Mouse (Mus musculus) lung, postnatal 0 days (tissue): Measurements from ENCODE around the gene Ano10. TPM values are rescaled to one million over a fixed set of nuclear protein-coding genes. Genes with fewer than 3 reads are reported as not detected.

ENCODE experiments used
- ATAC-seq: fragments of 200-750 bp; cut with Nextera tagmentation; 2 replicates; pipeline ENCODE4 v1.8.0; 2017; ENCODE audit warnings: moderate library complexity
- DNase-seq: peaks from one replicate; pipeline ENCODE4 v3.0.0-alpha.2; 2016; ENCODE audit warnings: low spot score
- H3K27ac ChIP-seq: fragments of 300-500 bp; sonication (generic); 2 replicates; pipeline ENCODE4 v1.5.1; 2014; ENCODE audit warnings: antibody characterized with exemption, mild to moderate bottlenecking, low read length, mixed read lengths
- H3K27me3 ChIP-seq: fragments of 300-500 bp; sonication (generic); replicated peaks from 2 replicates; pipeline ENCODE4 v1.6.1; 2014; ENCODE audit warnings: low read length, mixed read lengths; ENCODE audit not compliant: insufficient read depth
- H3K36me3 ChIP-seq: fragments of 300-500 bp; sonication (generic); 2 replicates; pipeline ENCODE4 v1.6.1; 2014; ENCODE audit warnings: low read length, mixed read lengths; ENCODE audit not compliant: insufficient read depth
- H3K4me1 ChIP-seq: fragments of 300-500 bp; sonication (generic); 2 replicates; pipeline ENCODE4 v1.6.1; 2014; ENCODE audit warnings: antibody characterized with exemption, low read depth, low read length, mixed read lengths; ENCODE audit not compliant: insufficient read depth
- H3K4me2 ChIP-seq: fragments of 300-500 bp; sonication (generic); replicated peaks from 2 replicates; pipeline ENCODE4 v1.6.1; 2014; ENCODE audit warnings: low read depth, mild to moderate bottlenecking, low read length, moderate library complexity, mixed read lengths
- H3K4me3 ChIP-seq: fragments of 300-500 bp; sonication (generic); 2 replicates; pipeline ENCODE4 v1.5.1; 2014; ENCODE audit warnings: low read depth, low read length
- H3K9ac ChIP-seq: fragments of 300-500 bp; sonication (generic); replicated peaks from 2 replicates; pipeline ENCODE4 v1.6.1; 2014; ENCODE audit warnings: low read depth, mild to moderate bottlenecking
- H3K9me3 ChIP-seq: fragments of 300-500 bp; sonication (generic); 2 replicates; pipeline ENCODE4 v1.6.1; 2016; ENCODE audit warnings: low read length, mixed read lengths
- CTCF ChIP-seq: IDR thresholded peaks from 2 replicates; pipeline ENCODE4 v1.5.1; 2016; ENCODE audit warnings: antibody characterized with exemption, mild to moderate bottlenecking
- EP300 ChIP-seq: IDR thresholded peaks from 2 replicates; pipeline ENCODE4 v1.6.1; 2016; ENCODE audit warnings: antibody characterized with exemption, mild to moderate bottlenecking, control low read depth
- WGBS: fragments of 180-500 bp; shearing (Covaris S2); extraction: QIAGEN DNeasy Blood & Tissue Kit; methylation state at CpG from one replicate; pipeline ENCODE4 v1.1.7; 2014; 5-methylcytosine and 5-hydroxymethylcytosine counted together
- polyA plus RNA-seq: library from polyadenylated mRNA; unstranded; fragments of >200 nt; fragmentation: Nextera tagmentation; extraction: Ambion mirVana; gene quantifications from 2 replicates; pipeline ENCODE4 v1.2.1, GENCODE M21; 2015

The Ano10 gene
- polyA plus RNA-seq, 1 experiment from 2014 or later: 41.6 TPM

GRCm38 (mm10) chr9:122263140-122263539 lies 31.1 kb downstream of the Ano10 start:
- Histone ChIP-seq H3K4me2 (no peak overlapping the region), H3K27me3 (no peaks in the 10 kb centered on the region), H3K27ac (no peak overlapping the region), H3K36me3 (peaks cover 10% of the 10 kb centered on the region; the same call in 1 of the 2 replicates), H3K4me3 (no peak overlapping the region), H3K9ac (no peak overlapping the region), H3K9me3 (no peaks in the 10 kb centered on the region), H3K4me1 (no peaks in the 10 kb centered on the region)
- TF ChIP-seq EP300 (no peak), CTCF (peak; percentile 38)
- DNase-seq: no peak
- ATAC-seq: no peak

GRCm38 (mm10) chr9:122254386-122254785 lies 39.8 kb downstream of the Ano10 start:
- no peak for ATAC-seq
- H3K9me3 ChIP-seq: no peaks in the 10 kb centered on the region
- H3K4me2 ChIP-seq: no peak overlapping the region
- H3K4me3 ChIP-seq: no peak overlapping the region
- WGBS: 89% methylated on average over 3 of the region's 3 CpGs
- H3K4me1 ChIP-seq: no peaks in the 10 kb centered on the region
- no peak overlapping the region for H3K27ac ChIP-seq
- peaks cover 19% of the 10 kb centered on the region; the same call in 1 of the 2 replicates for H3K36me3 ChIP-seq
- H3K27me3 ChIP-seq: no peaks in the 10 kb centered on the region
- H3K9ac ChIP-seq: no peak overlapping the region
- no peak for DNase-seq
- TF ChIP-seq CTCF: no peak
- no peak for TF ChIP-seq EP300

- Histone ChIP-seq H3K9me3 (no peaks in the 10 kb centered on the region), H3K4me3 (no peak overlapping the region), H3K9ac (no peak overlapping the region), H3K4me1 (no peaks in the 10 kb centered on the region), H3K27me3 (no peaks in the 10 kb centered on the region), H3K36me3 (peaks cover 15% of the 10 kb centered on the region; the same call in 1 of the 2 replicates), H3K4me2 (no peak overlapping the region), H3K27ac (no peak overlapping the region)
- no peak for ATAC-seq
- 83% methylated on average over 1 of the region's 1 CpGs for WGBS
- DNase-seq: no peak
- TF ChIP-seq CTCF (peak; percentile 42; the same call in 1 of the 2 replicates), EP300 (no peak)
Observed at GRCm38 (mm10) chr9:122252113-122252512, 42.1 kb downstream of the Ano10 start.

GRCm38 (mm10) chr9:122248168-122248567 lies 46.1 kb downstream of the Ano10 start:
- H3K4me2 ChIP-seq: no peak overlapping the region
- no peaks in the 10 kb centered on the region for H3K4me1 ChIP-seq
- TF ChIP-seq CTCF (peak; percentile 77), EP300 (no peak)
- DNase-seq (peak; percentile 75), ATAC-seq (peak; percentile 64)
- H3K9me3 ChIP-seq: no peaks in the 10 kb centered on the region
- WGBS: 49% methylated on average over 8 of the region's 8 CpGs
- H3K4me3 ChIP-seq: no peak overlapping the region
- peaks cover 19% of the 10 kb centered on the region; the same call in 1 of the 2 replicates for H3K36me3 ChIP-seq
- H3K27ac ChIP-seq: no peak overlapping the region
- H3K9ac ChIP-seq: no peak overlapping the region
- H3K27me3 ChIP-seq: no peaks in the 10 kb centered on the region

GRCm38 (mm10) chr9:122247430-122248027 lies 46.7 kb downstream of the Ano10 start:
- ATAC-seq: peak; percentile 63
- H3K4me2 ChIP-seq: no peak overlapping the region
- H3K9ac ChIP-seq: no peak overlapping the region
- WGBS: 42% methylated on average over 13 of the region's 13 CpGs
- no peaks in the 10 kb centered on the region for H3K4me1 ChIP-seq
- DNase-seq: peak; percentile 74
- H3K9me3 ChIP-seq: no peaks in the 10 kb centered on the region
- no peak overlapping the region for H3K4me3 ChIP-seq
- H3K36me3 ChIP-seq: peaks cover 19% of the 10 kb centered on the region; the same call in 1 of the 2 replicates
- H3K27ac ChIP-seq: no peak overlapping the region
- TF ChIP-seq EP300 (no peak), CTCF (peak; percentile 92)
- H3K27me3 ChIP-seq: no peaks in the 10 kb centered on the region

- 79% methylated on average over 8 of the region's 8 CpGs for WGBS
- TF ChIP-seq CTCF (no peak), EP300 (no peak)
- Histone ChIP-seq H3K4me2 (no peak overlapping the region), H3K27me3 (no peaks in the 10 kb centered on the region), H3K9me3 (no peaks in the 10 kb centered on the region), H3K4me3 (no peak overlapping the region), H3K27ac (no peak overlapping the region), H3K4me1 (no peaks in the 10 kb centered on the region), H3K9ac (no peak overlapping the region), H3K36me3 (peaks cover 7% of the 10 kb centered on the region; the same call in 1 of the 2 replicates)
- DNase-seq: no peak
- ATAC-seq: no peak
Observed at GRCm38 (mm10) chr9:122245879-122246278, 48.3 kb downstream of the Ano10 start.
